Mouse (Mus musculus): ENCODE results near the gene Plscr3. TPM values are rescaled to one million over a fixed set of nuclear protein-coding genes. Genes with fewer than 3 reads are reported as not detected.

Gene Plscr3
- total and polyA plus RNA-seq, 3 experiments = 2.5 to 15.3 (median 2.9) TPM

DNA sequence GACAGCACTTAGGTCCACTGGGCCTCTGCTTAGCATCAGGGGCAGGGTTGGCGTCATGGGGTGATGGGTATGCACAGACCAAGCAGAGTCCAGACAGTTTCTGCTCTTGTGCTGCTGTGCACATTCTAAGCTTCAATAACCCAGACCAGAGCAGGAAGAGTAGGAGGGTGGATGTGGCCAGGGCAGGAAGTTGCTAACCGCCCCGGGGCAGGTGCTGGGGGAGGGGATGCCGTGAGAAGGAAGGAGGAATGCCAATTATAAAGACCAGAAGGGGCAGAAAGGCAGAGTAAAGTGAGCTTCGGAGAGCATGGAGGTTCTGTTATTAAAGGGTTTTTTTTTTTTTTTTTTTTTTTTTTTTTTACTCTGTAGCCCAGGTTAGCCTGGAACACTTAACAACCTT, 48.5 kb downstream of the Plscr3 start (continued):
- no peak for TF ChIP-seq E2F4 (IDR thresholded peaks at IDR 0.05; ENCODE audit: insufficient replicate concordance, low read depth, low read length)
- no peak for TF ChIP-seq JUND (conservative IDR thresholded peaks at IDR 0.05; ENCODE audit: low read depth, low read length)
- TF ChIP-seq MAZ (IDR thresholded peaks at IDR 0.05; ENCODE audit: low read depth, low read length) = no peak
- TF ChIP-seq POLR2AphosphoS2 (IDR thresholded peaks at IDR 0.05; ENCODE audit: low read depth, low read length) = no peak
- TF ChIP-seq MYC (IDR thresholded peaks at IDR 0.05; ENCODE audit: low read depth, low read length) = no peak
- no peak for TF ChIP-seq ZKSCAN1 (IDR thresholded peaks at IDR 0.05; ENCODE audit: borderline replicate concordance, low read depth, low read length)
- TF ChIP-seq BHLHE40 (IDR thresholded peaks at IDR 0.05; ENCODE audit: low read depth, low read length) = peak; percentile 42; the same call in 1 of the 2 replicates
- TF ChIP-seq SMC3 (IDR thresholded peaks at IDR 0.05; ENCODE audit: low read depth, low read length) = no peak
- peak; percentile 51; the same call in 1 of the 2 replicates for TF ChIP-seq SIN3A (IDR thresholded peaks at IDR 0.05; ENCODE audit: low read length)
- peak; percentile 65; the same call in 1 of the 2 replicates for TF ChIP-seq TBP (conservative IDR thresholded peaks at IDR 0.05; ENCODE audit: low read depth, low read length)
- peak; percentile 77 for TF ChIP-seq ELF1 (IDR thresholded peaks at IDR 0.05; ENCODE audit: low read depth, low read length)
- TF ChIP-seq MAX (IDR thresholded peaks at IDR 0.05; ENCODE audit: low read length) = 0 out of 2 replicates have a peak, but pooled peaks have one; percentile 12

DNA sequence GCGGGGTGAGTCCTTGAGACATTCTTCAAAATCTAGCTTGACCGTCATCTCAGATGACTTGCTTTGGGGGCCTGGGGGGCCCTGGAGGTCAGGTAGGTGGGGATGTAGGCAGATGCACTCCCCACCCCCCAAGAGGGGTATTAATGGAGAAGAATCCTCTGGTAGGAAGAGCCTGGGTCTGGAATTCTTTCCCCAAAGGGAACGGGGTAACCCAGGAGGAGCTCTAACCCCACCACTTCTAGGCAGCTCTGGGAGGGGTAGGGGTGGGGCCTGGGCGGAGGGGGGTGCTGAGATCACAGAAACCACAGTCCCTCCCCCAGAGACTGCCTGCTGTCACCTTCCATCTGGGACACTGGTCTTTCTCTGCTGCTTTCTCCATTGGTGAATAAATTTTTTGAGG, 49.1 kb downstream of the Plscr3 start, which contains the start of gene Acap1:
TSS of gene Acap1 (minus strand) at position 249 of the 400 bp plus-strand sequence.
- Histone ChIP-seq H3K4me2 (ENCODE audit: insufficient read depth, low read depth, poor library complexity, severe bottlenecking) (peak within 1 kb of the TSS; percentile 46), H3K4me1 (ENCODE audit: control insufficient read depth in 1 of 2, insufficient read depth in 2 of 2) (peaks cover 5 to 31% of the 10 kb centered on the region in 2 experiments; a peak in 3 of 4 replicates), H3K9me3 (replicated peaks; ENCODE audit: low read length) (no peaks in the 10 kb centered on the region), H3K27ac (ENCODE audit: insufficient read depth, low read depth) (peak within 1 kb of the TSS; percentile 37), H3K27me3 (replicated peaks) (no peaks in the 10 kb centered on the region), H3K36me3 (replicated peaks in 1 of 2; ENCODE audit: control insufficient read depth in 1 of 2, insufficient read depth in 1 of 2, low read length in 1 of 2) (peaks cover 3 to 24% of the 10 kb centered on the region in 2 experiments), H3K79me2 (replicated peaks; ENCODE audit: control insufficient read depth, extremely low read depth, insufficient read depth, poor library complexity, severe bottlenecking) (no peaks in the 10 kb centered on the region), H3K4me3 (replicated peaks in 1 of 3; ENCODE audit: low read depth in 2 of 3, low read length in 2 of 3, poor library complexity in 1 of 3) (peak within 1 kb of the TSS; percentile 53 to 65 (median 63)), H3K9ac (ENCODE audit: insufficient read depth, low read depth) (peak within 1 kb of the TSS; percentile 74)
- dilution Hi-C loops (cut with MboI; ENCODE audit: extremely low pct_ligation_motif_present, extremely low pct_unique_long_range_greater_than_20kb, low sequenced_read_pairs) = no loop called here
- DNase-seq (ENCODE audit: extremely low read depth) = peak; percentile 85
- in situ Hi-C loops (cut with MboI; ENCODE audit: low pct_ligation_motif_present, low pct_unique_long_range_greater_than_20kb, low sequenced_read_pairs) = no loop called here
- TF ChIP-seq MYC (IDR thresholded peaks at IDR 0.05; ENCODE audit: low read depth, low read length) (no peak), HCFC1 (IDR thresholded peaks at IDR 0.05; ENCODE audit: low read depth, low read length) (no peak), RAD21 (IDR thresholded peaks at IDR 0.05; ENCODE audit: low read depth, low read length) (no peak), ETS1 (conservative IDR thresholded peaks at IDR 0.05; ENCODE audit: low read depth, low read length) (no peak), TBP (conservative IDR thresholded peaks at IDR 0.05; ENCODE audit: low read depth, low read length) (0 out of 2 replicates have a peak, but pooled peaks have one; percentile 32), MAZ (IDR thresholded peaks at IDR 0.05; ENCODE audit: low read depth, low read length) (peak; percentile 81), MEF2A (IDR thresholded peaks at IDR 0.05; ENCODE audit: borderline replicate concordance, low read depth, low read length) (no peak), MAX (IDR thresholded peaks at IDR 0.05; ENCODE audit: low read length) (no peak), CHD1 (IDR thresholded peaks at IDR 0.05; ENCODE audit: low read depth, low read length) (no peak), ZMIZ1 (IDR thresholded peaks at IDR 0.05; ENCODE audit: low read depth, low read length) (0 out of 2 replicates have a peak, but pooled peaks have one; percentile 56), SIN3A (IDR thresholded peaks at IDR 0.05; ENCODE audit: low read length) (peak; percentile 24; the same call in 1 of the 2 replicates)
